Mouse (Mus musculus): ENCODE measurements at regions not wholly inside any gene's neighbourhood (a gene's known extent, or its start where the extent isn't known, plus 50 kb on each side); places are given as distances from the start of the nearest gene placed in this dataset.

- H3K27me3 ChIP-seq (ENCODE audit: control insufficient read depth, insufficient read depth, low read length): no peaks in the 10 kb centered on the region
- no peak overlapping the region for H3K4me2 ChIP-seq (ENCODE audit: low read depth)
- DNase-seq (ENCODE audit: low read depth in 3 of 3, low spot score in 3 of 3) (no peak), ATAC-seq (ENCODE audit: insufficient read depth) (no peak)
- H3K4me3 ChIP-seq (ENCODE audit: insufficient read depth in 1 of 2, low read depth in 2 of 2, low read length in 2 of 2): no peak overlapping the region
- H3K27ac ChIP-seq: no peak overlapping the region
- H3K4me1 ChIP-seq (replicated peaks; ENCODE audit: control insufficient read depth in 2 of 2, insufficient read depth in 2 of 2, low read length in 1 of 2): peaks cover 0 to 2% of the 10 kb centered on the region in 2 experiments; a peak in 2 of 4 replicates
- no peaks in the 10 kb centered on the region for H3K36me3 ChIP-seq (replicated peaks; ENCODE audit: control insufficient read depth, insufficient read depth, low read depth)
- TF ChIP-seq CTCF (IDR thresholded peaks at IDR 0.05; ENCODE audit: low read depth): no peak
- no peak for TF ChIP-seq EP300 (IDR thresholded peaks at IDR 0.05; ENCODE audit: low read depth)
- WGBS (ENCODE audit: insufficient replicate concordance): 52% methylated on average over 9 of the region's 9 CpGs
- H3K9ac ChIP-seq (replicated peaks): no peak overlapping the region
- no peaks in the 10 kb centered on the region for H3K9me3 ChIP-seq (ENCODE audit: control insufficient read depth, low read length)
These were observed 621.1 kb upstream of the Sall1 start for GRCm38 (mm10) chr8:89664911-89665689.

GRCm38 (mm10) chr8:89663859-89664258 lies 619.9 kb upstream of the Sall1 start:
- 18% methylated on average over 10 of the region's 10 CpGs for WGBS (ENCODE audit: insufficient replicate concordance)
- DNase-seq (ENCODE audit: low read depth in 3 of 3, low spot score in 3 of 3) (peak in 2 of 3 experiments; percentile 7 to 9), ATAC-seq (ENCODE audit: insufficient read depth) (no peak)
- Histone ChIP-seq H3K27ac (no peak overlapping the region), H3K36me3 (replicated peaks; ENCODE audit: control insufficient read depth, insufficient read depth, low read depth) (no peaks in the 10 kb centered on the region), H3K4me3 (ENCODE audit: insufficient read depth in 1 of 2, low read depth in 2 of 2, low read length in 2 of 2) (no peak overlapping the region), H3K9me3 (ENCODE audit: control insufficient read depth, low read length) (no peaks in the 10 kb centered on the region), H3K9ac (replicated peaks) (no peak overlapping the region), H3K27me3 (ENCODE audit: control insufficient read depth, insufficient read depth, low read length) (no peaks in the 10 kb centered on the region), H3K4me1 (replicated peaks; ENCODE audit: control insufficient read depth in 2 of 2, insufficient read depth in 2 of 2, low read length in 1 of 2) (peaks cover 0 to 2% of the 10 kb centered on the region in 2 experiments; a peak in 2 of 4 replicates), H3K4me2 (ENCODE audit: low read depth) (no peak overlapping the region)
- TF ChIP-seq CTCF (IDR thresholded peaks at IDR 0.05; ENCODE audit: low read depth): no peak
- no peak for TF ChIP-seq EP300 (IDR thresholded peaks at IDR 0.05; ENCODE audit: low read depth)

DNA sequence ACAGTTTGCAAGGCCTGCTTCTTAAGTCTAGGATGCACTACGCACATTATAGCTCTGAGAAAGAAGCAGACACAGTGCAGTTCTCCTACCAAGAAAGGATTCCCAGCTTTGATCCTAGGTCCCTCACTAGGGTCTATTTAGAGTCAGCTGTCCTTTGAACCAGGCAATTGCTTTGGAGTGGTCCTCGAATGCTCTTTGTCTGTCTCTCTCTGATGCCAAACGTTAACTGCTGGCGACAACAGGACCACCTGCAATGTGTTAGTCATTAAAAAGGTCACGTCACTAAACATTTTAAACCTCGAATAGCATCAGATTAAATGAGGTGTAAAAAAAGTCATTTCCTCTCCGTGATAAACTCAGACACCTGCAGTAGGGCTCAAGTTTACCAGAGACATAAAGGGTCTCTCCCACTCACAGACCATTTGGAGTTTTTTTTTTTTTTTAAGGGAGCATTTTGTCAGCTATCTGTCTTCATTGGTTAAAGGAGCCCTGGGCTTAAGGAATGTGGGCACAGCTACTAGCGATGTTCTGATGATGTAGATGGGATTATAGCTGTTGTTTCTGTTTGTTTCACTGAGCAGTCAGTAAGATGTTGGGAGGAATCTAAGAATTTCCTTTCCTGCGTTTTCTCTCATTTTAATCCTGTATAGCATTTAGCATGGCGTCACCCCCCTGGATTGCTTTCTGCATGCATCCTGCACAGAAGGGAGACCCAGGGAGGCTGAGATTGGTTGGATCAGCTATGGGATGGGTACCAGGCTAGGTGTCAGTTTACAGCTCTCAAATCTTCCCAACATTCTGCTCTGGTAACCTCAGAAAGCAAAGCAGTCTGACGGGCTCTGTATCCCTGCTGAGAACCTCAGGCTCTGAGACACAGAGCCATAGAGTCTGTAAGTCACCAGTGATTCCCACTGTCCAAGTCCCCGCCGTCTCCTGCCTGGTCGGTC lies 615.3 kb upstream of the Sall1 start:
- 37% methylated on average over 14 of the region's 14 CpGs for WGBS (ENCODE audit: insufficient replicate concordance)
- no peaks in the 10 kb centered on the region for H3K9me3 ChIP-seq (ENCODE audit: control insufficient read depth, low read length)
- no peak overlapping the region for H3K27ac ChIP-seq
- ATAC-seq (ENCODE audit: insufficient read depth) (no peak), DNase-seq (ENCODE audit: low read depth in 3 of 3, low spot score in 3 of 3) (no peak)
- no peak overlapping the region for H3K4me3 ChIP-seq (ENCODE audit: insufficient read depth in 1 of 2, low read depth in 2 of 2, low read length in 2 of 2)
- H3K27me3 ChIP-seq (ENCODE audit: control insufficient read depth, insufficient read depth, low read length): no peaks in the 10 kb centered on the region
- H3K9ac ChIP-seq (replicated peaks): no peak overlapping the region
- no peaks in the 10 kb centered on the region for H3K36me3 ChIP-seq (replicated peaks; ENCODE audit: control insufficient read depth, insufficient read depth, low read depth)
- no peaks in the 10 kb centered on the region for H3K4me1 ChIP-seq (replicated peaks; ENCODE audit: control insufficient read depth in 2 of 2, insufficient read depth in 2 of 2, low read length in 1 of 2)
- H3K4me2 ChIP-seq (ENCODE audit: low read depth): no peak overlapping the region
- TF ChIP-seq EP300 (IDR thresholded peaks at IDR 0.05; ENCODE audit: low read depth) (no peak), CTCF (IDR thresholded peaks at IDR 0.05; ENCODE audit: low read depth) (no peak)

DNA sequence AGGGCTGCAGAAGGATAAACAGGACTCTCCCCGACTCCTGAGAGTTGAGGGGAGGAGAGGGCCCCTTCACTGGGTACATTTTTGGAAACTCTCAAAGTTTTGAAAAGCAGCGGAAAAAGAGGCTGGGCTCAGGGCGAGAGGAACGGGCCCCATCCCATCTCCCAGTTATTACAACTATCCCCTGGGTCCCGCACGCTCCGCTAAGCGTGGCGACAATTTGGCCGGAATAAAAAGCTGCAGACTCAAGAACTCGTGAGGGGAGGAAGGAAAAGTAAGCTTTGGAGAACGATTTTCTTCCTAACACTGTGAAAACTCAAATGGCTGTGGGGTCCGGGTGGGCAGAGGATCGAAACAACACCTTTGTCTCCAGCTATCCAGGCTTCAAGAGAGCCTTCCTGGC lies 611.4 kb upstream of the Sall1 start:
- no peak overlapping the region for H3K4me3 ChIP-seq (ENCODE audit: insufficient read depth in 1 of 2, low read depth in 2 of 2, low read length in 2 of 2)
- TF ChIP-seq CTCF (IDR thresholded peaks at IDR 0.05; ENCODE audit: low read depth) (no peak), EP300 (IDR thresholded peaks at IDR 0.05; ENCODE audit: low read depth) (no peak)
- DNase-seq (ENCODE audit: low read depth in 3 of 3, low spot score in 3 of 3): no peak
- no peaks in the 10 kb centered on the region for H3K9me3 ChIP-seq (ENCODE audit: control insufficient read depth, low read length)
- H3K27me3 ChIP-seq (ENCODE audit: control insufficient read depth, insufficient read depth, low read length): no peaks in the 10 kb centered on the region
- H3K9ac ChIP-seq (replicated peaks): no peak overlapping the region
- no peak overlapping the region for H3K27ac ChIP-seq
- no peaks in the 10 kb centered on the region for H3K36me3 ChIP-seq (replicated peaks; ENCODE audit: control insufficient read depth, insufficient read depth, low read depth)
- 71% methylated on average over 14 of the region's 14 CpGs for WGBS (ENCODE audit: insufficient replicate concordance)
- ATAC-seq (ENCODE audit: insufficient read depth): no peak
- no peak overlapping the region for H3K4me2 ChIP-seq (ENCODE audit: low read depth)
- H3K4me1 ChIP-seq (replicated peaks; ENCODE audit: control insufficient read depth in 2 of 2, insufficient read depth in 2 of 2, low read length in 1 of 2): no peaks in the 10 kb centered on the region
